Mouse (Mus musculus) intestine, embryonic 14.5 days (tissue): Measurements from ENCODE around the gene C2cd2l. TPM values are rescaled to one million over a fixed set of nuclear protein-coding genes. Genes with fewer than 3 reads are reported as not detected.
"Not testable (repeated sequence)": the region's sequence is repeated elsewhere in the genome, so short reads cannot be mapped to it uniquely, and the experiment has no call there.

Experiments used
- ATAC-seq: fragments of 200-750 bp; cut with Nextera tagmentation; replicated peaks from 2 replicates; pipeline ENCODE4 v1.8.0; 2017; ENCODE audit warnings: low read depth, moderate number of reproducible peaks, moderate TSS enrichment, moderate library complexity; ENCODE audit not compliant: low FRiP score, low TSS enrichment
- DNase-seq: peaks from one replicate; pipeline ENCODE4 v3.0.0-alpha.2; 2018; ENCODE audit warnings: low spot score
- H3K27ac ChIP-seq: fragments of 300-500 bp; sonication (generic); 2 replicates; pipeline ENCODE4 v1.5.1; 2014; ENCODE audit warnings: low read depth, mild to moderate bottlenecking, control low read depth
- H3K27me3 ChIP-seq: fragments of 300-500 bp; sonication (generic); replicated peaks from 2 replicates; pipeline ENCODE4 v1.6.1; 2014; ENCODE audit warnings: low read length, control low read depth; ENCODE audit not compliant: control insufficient read depth, insufficient read depth
- H3K36me3 ChIP-seq: fragments of 300-500 bp; sonication (generic); 2 replicates; pipeline ENCODE4 v1.6.1; 2014; ENCODE audit warnings: low read length, control low read depth; ENCODE audit not compliant: control insufficient read depth, insufficient read depth
- H3K4me1 ChIP-seq: fragments of 300-500 bp; sonication (generic); replicated peaks from 2 replicates; pipeline ENCODE4 v1.6.1; 2014; ENCODE audit warnings: low read length, control low read depth, mixed read lengths; ENCODE audit not compliant: control insufficient read depth, insufficient read depth
- H3K4me2 ChIP-seq: fragments of 300-500 bp; sonication (generic); 2 replicates; pipeline ENCODE4 v1.6.1; 2014; ENCODE audit warnings: low read length
- H3K4me3 ChIP-seq: fragments of 300-500 bp; sonication (generic); 2 replicates; pipeline ENCODE4 v1.5.1; 2014; ENCODE audit warnings: low read depth, low read length, control low read depth, mixed read lengths
- H3K9ac ChIP-seq: fragments of 300-500 bp; sonication (generic); 2 replicates; pipeline ENCODE4 v1.6.1; 2014; ENCODE audit warnings: mild to moderate bottlenecking, low read length
- H3K9me3 ChIP-seq: fragments of 300-500 bp; sonication (generic); 2 replicates; pipeline ENCODE4 v1.6.1; 2016; ENCODE audit warnings: low read length, control low read depth; ENCODE audit not compliant: control insufficient read depth
- WGBS: fragments of 180-500 bp; shearing (Covaris S2); extraction: QIAGEN DNeasy Blood & Tissue Kit; methylation state at CpG from one replicate; pipeline ENCODE4 v1.1.7; 2014; 5-methylcytosine and 5-hydroxymethylcytosine counted together
- polyA plus RNA-seq: library from polyadenylated mRNA; unstranded; fragments of >200 nt; fragmentation: Nextera tagmentation; extraction: Ambion mirVana; gene quantifications from 2 replicates; pipeline ENCODE4 v1.2.1, GENCODE M21; 2014

The C2cd2l gene
- polyA plus RNA-seq, 1 experiment from 2014 or later: 5.7 TPM

DNA sequence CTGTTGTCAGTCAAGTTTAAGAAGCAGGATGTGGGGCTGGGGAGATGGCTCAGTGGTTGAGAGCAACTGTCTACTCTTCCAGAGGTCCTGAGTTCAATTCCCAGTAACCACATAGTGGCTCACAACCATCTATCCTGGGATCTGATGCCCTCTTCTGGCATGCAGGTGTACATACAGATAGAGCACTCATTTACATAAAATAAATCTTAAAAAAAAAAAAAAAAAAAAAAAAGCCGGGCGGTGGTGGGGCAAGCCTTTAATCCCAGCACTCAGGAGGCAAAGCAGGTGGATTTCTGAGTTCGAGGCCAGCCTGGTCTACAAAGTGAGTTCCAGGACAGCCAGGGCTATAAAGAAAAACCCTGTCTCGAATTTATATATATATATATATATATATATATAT, 3.6 kb upstream of the C2cd2l start:
- H3K4me2 ChIP-seq, H3K9ac ChIP-seq, H3K9me3 ChIP-seq, H3K27me3 ChIP-seq, H3K36me3 ChIP-seq, ATAC-seq, H3K27ac ChIP-seq, DNase-seq, H3K4me3 ChIP-seq: not testable (repeated sequence)
- peaks cover 18% of the 10 kb centered on the region for H3K4me1 ChIP-seq
- WGBS: 87% methylated on average over 4 of the region's 4 CpGs

DNA sequence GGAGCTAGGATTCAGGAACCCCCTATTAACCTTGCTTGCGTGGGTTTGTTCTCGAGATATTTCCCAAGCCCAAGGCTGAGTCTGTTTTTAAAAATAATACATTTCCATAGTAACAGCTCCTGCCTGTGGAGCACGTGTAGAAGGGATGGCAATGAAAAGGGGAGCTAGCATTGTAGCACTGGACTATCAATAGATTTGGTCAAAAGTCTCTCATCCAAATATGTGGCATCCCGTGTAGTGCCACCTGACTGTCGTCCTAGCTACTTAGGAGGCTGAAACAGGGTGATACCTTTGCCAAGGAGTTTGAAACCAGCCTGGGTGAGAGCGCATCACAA, 681 bp upstream of the C2cd2l start:
- H3K4me3 ChIP-seq: peak overlapping the region; percentile 75
- H3K36me3 ChIP-seq: peaks cover 4% of the 10 kb centered on the region
- H3K4me2 ChIP-seq: peak overlapping the region; percentile 56
- peaks cover 15% of the 10 kb centered on the region for H3K4me1 ChIP-seq
- no peaks in the 10 kb centered on the region for H3K9me3 ChIP-seq
- no peaks in the 10 kb centered on the region for H3K27me3 ChIP-seq
- WGBS: 33% methylated on average over 6 of the region's 6 CpGs
- peak; percentile 22; the same call in 1 of the 2 replicates for ATAC-seq
- H3K9ac ChIP-seq: peak overlapping the region; percentile 55
- H3K27ac ChIP-seq: peak overlapping the region; percentile 78
- peak; percentile 55 for DNase-seq

DNA sequence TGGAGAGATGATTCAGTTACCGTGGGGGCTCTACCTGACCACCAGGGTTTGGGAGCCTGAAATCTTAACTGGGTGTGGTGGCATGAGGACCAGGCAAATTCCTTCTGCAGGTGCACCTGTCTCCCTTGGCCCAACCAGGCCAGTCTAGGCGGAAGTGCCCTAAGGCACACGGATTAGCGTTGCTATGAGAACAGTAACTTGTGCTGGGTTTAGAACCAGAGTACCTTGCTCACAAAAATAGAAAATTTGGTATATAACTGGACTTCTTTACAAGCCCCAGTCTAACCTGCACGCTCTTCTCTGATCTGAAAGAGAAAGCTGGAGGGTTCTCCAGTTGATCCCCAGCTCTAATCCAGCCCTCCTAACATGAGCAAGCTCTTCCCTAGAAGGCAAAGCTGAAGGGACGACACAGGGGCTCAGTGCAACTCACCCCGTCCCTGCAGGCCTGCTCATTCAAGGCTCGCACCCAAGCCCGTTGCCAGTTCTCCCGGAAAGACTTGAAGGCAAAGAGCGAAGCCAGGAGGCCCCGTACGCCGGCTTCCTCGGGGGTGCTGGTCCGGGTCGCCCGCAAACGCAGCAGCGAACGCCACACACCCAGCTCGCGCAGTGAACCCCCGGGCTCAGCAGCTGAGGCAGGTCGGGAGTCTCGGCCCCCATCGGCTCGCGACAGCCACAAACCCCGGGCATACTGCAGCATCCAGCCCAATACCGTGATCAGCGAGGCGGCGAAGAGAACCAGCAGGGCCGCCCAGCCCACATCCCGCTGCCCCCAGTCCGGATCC, 789 bp downstream of the C2cd2l start:
- DNase-seq: no peak
- Histone ChIP-seq H3K36me3 (peaks cover 16% of the 10 kb centered on the region), H3K9ac (peak overlapping the region; percentile 68), H3K27ac (no peak overlapping the region), H3K4me3 (peak overlapping the region; percentile 75), H3K4me2 (peak overlapping the region; percentile 56), H3K4me1 (peaks cover 14% of the 10 kb centered on the region), H3K9me3 (no peaks in the 10 kb centered on the region), H3K27me3 (no peaks in the 10 kb centered on the region)
- ATAC-seq: peak; percentile 13; the same call in 1 of the 2 replicates
- WGBS: 2% methylated on average over 37 of the region's 37 CpGs

DNA sequence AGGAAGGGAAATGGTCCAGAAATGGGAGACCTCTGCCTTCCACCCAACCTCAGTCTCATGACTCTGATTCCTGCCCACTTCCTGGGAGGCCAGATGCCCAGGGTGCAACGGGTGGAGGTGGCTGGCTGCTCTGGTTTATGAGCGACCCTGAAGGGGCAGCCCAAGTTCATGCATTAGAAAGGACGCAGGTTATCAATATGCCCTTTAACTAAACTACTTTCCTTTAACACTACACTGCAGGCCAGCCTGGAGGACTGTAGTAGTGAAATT, 1.3 kb downstream of the C2cd2l start:
- Histone ChIP-seq H3K9me3 (no peaks in the 10 kb centered on the region), H3K4me3 (peak overlapping the region; percentile 75), H3K36me3 (peaks cover 18% of the 10 kb centered on the region), H3K27me3 (no peaks in the 10 kb centered on the region), H3K9ac (peak overlapping the region; percentile 68), H3K27ac (no peak overlapping the region), H3K4me2 (peak overlapping the region; percentile 56), H3K4me1 (peaks cover 14% of the 10 kb centered on the region)
- WGBS: 35% methylated on average over 3 of the region's 3 CpGs
- DNase-seq: no peak
- ATAC-seq: no peak

DNA sequence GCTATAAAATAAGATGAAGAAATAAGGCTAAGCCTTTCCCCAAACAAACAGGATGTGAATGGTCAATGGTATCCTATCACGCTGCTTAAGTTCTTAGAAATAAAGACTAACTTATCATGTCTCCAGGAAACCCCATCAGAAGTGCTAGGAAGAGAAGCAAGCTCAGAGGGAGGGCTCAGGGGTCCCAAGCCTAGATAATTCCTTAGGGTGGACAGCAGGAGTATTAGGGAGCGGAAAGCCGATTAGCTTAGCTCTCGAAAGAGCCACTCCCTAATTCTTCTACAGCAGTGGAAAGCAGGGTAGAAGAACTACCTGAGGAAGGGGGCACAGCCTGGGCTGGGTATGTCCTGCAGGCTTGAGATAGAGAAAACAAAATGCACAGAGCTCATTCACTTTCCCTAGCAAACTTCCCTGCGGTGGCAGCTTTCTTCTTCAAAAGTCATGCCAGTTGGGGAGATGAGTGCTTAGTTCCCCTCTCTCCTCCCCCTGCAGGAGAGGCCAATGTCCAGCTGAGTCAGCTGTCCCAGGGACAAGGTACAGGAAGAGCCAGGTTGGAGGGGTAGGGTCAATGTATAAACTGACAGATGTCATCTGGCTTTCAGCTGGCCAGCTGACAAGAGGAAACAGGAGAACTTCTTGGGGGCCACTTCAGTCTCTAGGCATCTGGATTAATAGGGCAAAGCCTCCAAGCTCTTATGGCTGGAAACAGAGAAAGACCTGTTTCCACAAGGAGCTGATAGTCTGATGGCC, 1.8 kb downstream of the C2cd2l start:
- DNase-seq: no peak
- Histone ChIP-seq H3K27ac (no peak overlapping the region), H3K27me3 (no peaks in the 10 kb centered on the region), H3K4me2 (peak overlapping the region; percentile 56), H3K4me3 (peak overlapping the region; percentile 75; the same call in 1 of the 2 replicates), H3K36me3 (peaks cover 23% of the 10 kb centered on the region), H3K4me1 (peaks cover 14% of the 10 kb centered on the region), H3K9me3 (no peaks in the 10 kb centered on the region), H3K9ac (no peak overlapping the region)
- 47% methylated on average over 5 of the region's 5 CpGs for WGBS
- no peak for ATAC-seq

DNA sequence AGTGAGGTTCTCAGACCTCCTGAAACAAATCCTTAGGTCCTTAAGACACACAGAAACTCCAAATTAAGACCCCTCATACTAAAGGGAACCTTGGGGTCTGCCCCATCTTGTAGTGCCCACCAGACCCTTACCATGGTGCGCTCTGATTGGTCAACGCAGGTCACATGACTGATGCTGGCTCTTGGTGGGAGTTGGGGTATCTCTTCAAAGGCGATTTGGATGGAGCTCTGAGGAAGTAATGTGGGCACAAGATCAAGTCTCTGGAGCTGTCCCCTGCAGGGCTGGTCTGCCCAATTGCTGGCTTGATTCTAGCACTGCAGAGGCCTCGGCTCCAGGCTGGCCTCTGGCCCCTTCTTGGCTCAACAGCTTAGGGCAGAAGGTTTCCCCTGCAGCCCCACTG, 2.6 kb downstream of the C2cd2l start:
- Histone ChIP-seq H3K4me3 (no peak overlapping the region), H3K27me3 (no peaks in the 10 kb centered on the region), H3K27ac (no peak overlapping the region), H3K4me2 (no peak overlapping the region), H3K9ac (no peak overlapping the region), H3K4me1 (peaks cover 14% of the 10 kb centered on the region), H3K36me3 (peaks cover 25% of the 10 kb centered on the region), H3K9me3 (no peaks in the 10 kb centered on the region)
- 77% methylated on average over 4 of the region's 4 CpGs for WGBS
- DNase-seq (no peak), ATAC-seq (no peak)

DNA sequence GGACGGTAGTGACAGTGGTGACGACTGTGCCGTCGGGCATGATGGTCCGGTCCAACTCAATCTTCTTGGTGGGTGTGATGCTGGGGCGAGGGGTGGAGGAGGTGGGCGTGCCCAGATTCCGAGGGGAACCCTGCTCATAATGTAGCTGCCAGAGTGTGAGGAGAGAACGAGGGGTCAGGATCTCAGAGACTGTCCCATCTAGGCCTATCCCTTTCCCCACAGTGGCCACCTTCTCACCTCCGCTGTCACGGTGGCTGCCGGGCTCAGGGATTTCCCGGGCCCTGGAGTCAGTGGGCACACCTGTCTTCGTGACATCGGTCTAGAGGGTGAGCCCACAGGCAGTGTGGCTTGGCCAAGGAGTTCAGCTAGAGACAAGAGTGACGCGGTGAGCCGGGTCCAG, 5.2 kb downstream of the C2cd2l start:
- H3K36me3 ChIP-seq: peaks cover 25% of the 10 kb centered on the region
- ATAC-seq (no peak), DNase-seq (no peak)
- H3K4me2 ChIP-seq: no peak overlapping the region
- 90% methylated on average over 18 of the region's 18 CpGs for WGBS
- H3K4me3 ChIP-seq: no peak overlapping the region
- H3K27ac ChIP-seq: no peak overlapping the region
- no peaks in the 10 kb centered on the region for H3K9me3 ChIP-seq
- peaks cover 24% of the 10 kb centered on the region for H3K4me1 ChIP-seq
- H3K9ac ChIP-seq: no peak overlapping the region
- no peaks in the 10 kb centered on the region for H3K27me3 ChIP-seq

DNA sequence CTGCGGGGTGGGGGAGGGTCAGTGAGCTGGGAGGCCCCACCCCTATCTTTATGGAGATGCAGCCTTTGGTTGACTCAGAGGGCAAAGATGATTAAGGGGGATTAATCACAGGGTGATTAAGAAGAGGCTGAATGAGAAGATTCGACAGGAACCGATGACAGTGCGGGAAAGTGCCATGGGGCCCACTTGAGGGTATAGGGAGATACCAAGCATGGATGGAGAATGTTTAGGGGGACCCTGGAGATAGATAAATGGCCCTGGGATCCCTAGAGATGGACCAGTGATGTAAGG, 5.9 kb downstream of the C2cd2l start:
- no peaks in the 10 kb centered on the region for H3K27me3 ChIP-seq
- no peak overlapping the region for H3K27ac ChIP-seq
- H3K4me3 ChIP-seq: no peak overlapping the region
- 79% methylated on average over 4 of the region's 4 CpGs for WGBS
- peaks cover 25% of the 10 kb centered on the region for H3K36me3 ChIP-seq
- H3K4me1 ChIP-seq: peaks cover 23% of the 10 kb centered on the region
- no peak for ATAC-seq
- no peak overlapping the region for H3K9ac ChIP-seq
- no peaks in the 10 kb centered on the region for H3K9me3 ChIP-seq
- H3K4me2 ChIP-seq: no peak overlapping the region
- no peak for DNase-seq
